Mouse (Mus musculus) C2C12 (cell line): ENCODE measurements at regions not wholly inside any gene's neighbourhood (a gene's known extent, or its start where the extent isn't known, plus 50 kb on each side); places are given as distances from the start of the nearest gene placed in this dataset.

ENCODE experiments used
- CEBPB ChIP-seq: IDR thresholded peaks from one replicate; pipeline ENCODE4 v1.6.1; 2011; ENCODE audit warnings: low read depth, mild to moderate bottlenecking, control low read depth, moderate library complexity
- CTCF ChIP-seq: IDR thresholded peaks from one replicate; pipeline ENCODE4 v1.5.1; 2011; ENCODE audit not compliant: control insufficient read depth, insufficient read depth, insufficient read length
- MAX ChIP-seq: IDR thresholded peaks from one replicate; pipeline ENCODE4 v1.6.1; 2011; ENCODE audit warnings: mild to moderate bottlenecking, control low read depth
- MYOD1 ChIP-seq: IDR thresholded peaks from one replicate; pipeline ENCODE4 v1.6.1; 2011; ENCODE audit warnings: low read depth; ENCODE audit not compliant: control insufficient read depth, insufficient read length
- MYOG ChIP-seq: IDR thresholded peaks from one replicate; pipeline ENCODE4 v1.6.1; 2011; ENCODE audit not compliant: control insufficient read depth, insufficient read length; ENCODE audit errors: extremely low read depth
- USF1 ChIP-seq: IDR thresholded peaks from one replicate; pipeline ENCODE4 v1.6.1; 2011; ENCODE audit warnings: low read depth, mild to moderate bottlenecking, control low read depth, moderate library complexity

GRCm38 (mm10) chr12:110082921-110083320 is 195.9 kb upstream of the Dio3 start:
- TF ChIP-seq CTCF (no peak), MAX (no peak), CEBPB (no peak), MYOD1 (no peak), USF1 (no peak), MYOG (no peak)
